Mouse (Mus musculus) hindbrain, embryonic 12.5 days (tissue): ENCODE results near the gene Gp5. TPM values are rescaled to one million over a fixed set of nuclear protein-coding genes. Genes with fewer than 3 reads are reported as not detected.
"Not testable (repeated sequence)": the region's sequence is repeated elsewhere in the genome, so short reads cannot be mapped to it uniquely, and the experiment has no call there.

Experiments
- ATAC-seq: fragments of 200-750 bp; cut with Nextera tagmentation; 2 replicates; pipeline ENCODE4 v1.8.0; 2017; ENCODE audit warnings: moderate TSS enrichment; ENCODE audit not compliant: low FRiP score
- H3K27ac ChIP-seq: fragments of 300-500 bp; sonication (generic); 2 replicates; pipeline ENCODE4 v1.5.1; 2016; ENCODE audit warnings: mild to moderate bottlenecking
- H3K27me3 ChIP-seq: fragments of 300-500 bp; sonication (generic); 2 replicates; pipeline ENCODE4 v1.6.1; 2016; ENCODE audit warnings: mild to moderate bottlenecking
- H3K36me3 ChIP-seq: fragments of 300-500 bp; sonication (generic); 2 replicates; pipeline ENCODE4 v1.6.1; 2016; ENCODE audit warnings: mild to moderate bottlenecking
- H3K4me1 ChIP-seq: fragments of 300-500 bp; sonication (generic); 2 replicates; pipeline ENCODE4 v1.6.1; 2016
- H3K4me2 ChIP-seq: fragments of 300-500 bp; sonication (generic); replicated peaks from 2 replicates; pipeline ENCODE4 v1.6.1; 2016; ENCODE audit warnings: mild to moderate bottlenecking
- H3K4me3 ChIP-seq: fragments of 300-500 bp; sonication (generic); 2 replicates; pipeline ENCODE4 v1.5.1; 2016; ENCODE audit warnings: mild to moderate bottlenecking
- H3K9ac ChIP-seq: fragments of 300-500 bp; sonication (generic); 2 replicates; pipeline ENCODE4 v1.6.1; 2016; ENCODE audit warnings: mild to moderate bottlenecking, moderate library complexity
- H3K9me3 ChIP-seq: fragments of 300-500 bp; sonication (generic); replicated peaks from 2 replicates; pipeline ENCODE4 v1.6.1; 2016; ENCODE audit warnings: mild to moderate bottlenecking
- WGBS: fragments of 180-500 bp; shearing (Covaris S2); methylation state at CpG from one replicate; pipeline ENCODE4 v1.1.7; 2016; 5-methylcytosine and 5-hydroxymethylcytosine counted together
- polyA plus RNA-seq: library from polyadenylated mRNA; unstranded; fragments of >200 nt; fragmentation: Nextera tagmentation; extraction: Ambion mirVana; gene quantifications from 2 replicates; pipeline ENCODE4 v1.2.1, GENCODE M21; 2016

Gp5 gene
- polyA plus RNA-seq: 1.4 and 1.6 TPM in 2 replicates

DNA sequence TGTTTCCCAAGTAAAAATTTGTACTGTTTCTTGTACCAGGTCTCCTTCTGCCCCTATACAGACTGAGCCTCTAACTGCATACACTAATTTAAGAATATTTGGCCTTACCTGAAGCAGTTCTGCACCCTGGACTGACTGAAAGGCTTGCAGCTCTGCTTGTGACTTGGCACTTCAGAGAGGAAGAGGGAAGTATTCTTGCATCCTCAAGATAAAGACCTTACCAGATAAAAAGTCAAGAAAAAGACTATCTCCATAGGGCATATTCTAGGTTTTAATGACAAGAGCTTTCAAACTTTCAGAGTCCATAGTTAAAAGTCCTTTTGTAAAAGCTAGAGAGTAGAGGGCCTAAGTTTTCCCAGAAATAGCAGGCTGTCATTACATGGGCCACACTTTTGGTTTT is at the start of gene Gp5:
TSS of gene Gp5 (minus strand) at position 133 of the 400 bp plus-strand sequence.
- H3K4me3 ChIP-seq: peak within 1 kb of the TSS; percentile 60
- H3K4me2 ChIP-seq: peak within 1 kb of the TSS; percentile 99
- 0 out of 2 replicates have a peak within 1 kb of the TSS, but pooled peaks have one; percentile 59 for H3K9ac ChIP-seq
- H3K27me3 ChIP-seq: peaks cover 62% of the 10 kb centered on the region
- H3K4me1 ChIP-seq: peaks cover 20% of the 10 kb centered on the region
- no peak within 1 kb of the TSS for H3K27ac ChIP-seq
- no peaks in the 10 kb centered on the region for H3K9me3 ChIP-seq
- no peak for ATAC-seq
- H3K36me3 ChIP-seq: peaks cover 3% of the 10 kb centered on the region; the same call in 1 of the 2 replicates

DNA sequence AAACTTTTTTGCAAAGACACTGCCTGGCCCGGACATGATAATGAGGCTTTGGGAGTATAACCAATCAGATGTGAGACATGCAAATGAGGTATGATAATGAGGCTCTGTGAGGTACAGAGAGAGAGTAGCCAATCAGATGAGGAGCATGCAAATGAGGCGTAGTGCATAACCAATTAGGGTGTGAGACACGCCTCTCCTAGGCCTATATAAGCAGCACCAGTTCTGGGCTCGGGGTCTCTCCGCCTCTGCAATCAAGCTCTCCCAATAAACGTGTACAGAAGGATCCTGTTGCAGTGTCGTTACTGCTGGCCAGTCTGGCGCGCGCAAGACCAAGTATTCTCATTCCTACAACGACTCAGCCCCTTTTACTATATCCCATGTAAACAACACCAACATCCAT is 42.9 kb upstream of the Gp5 start:
- not testable (repeated sequence) for H3K9me3 ChIP-seq, H3K27ac ChIP-seq, H3K27me3 ChIP-seq, H3K9ac ChIP-seq, H3K4me3 ChIP-seq, H3K4me2 ChIP-seq, ATAC-seq, H3K4me1 ChIP-seq
- peaks cover 26% of the 10 kb centered on the region for H3K36me3 ChIP-seq
- 97% methylated on average over 11 of the region's 11 CpGs for WGBS

DNA sequence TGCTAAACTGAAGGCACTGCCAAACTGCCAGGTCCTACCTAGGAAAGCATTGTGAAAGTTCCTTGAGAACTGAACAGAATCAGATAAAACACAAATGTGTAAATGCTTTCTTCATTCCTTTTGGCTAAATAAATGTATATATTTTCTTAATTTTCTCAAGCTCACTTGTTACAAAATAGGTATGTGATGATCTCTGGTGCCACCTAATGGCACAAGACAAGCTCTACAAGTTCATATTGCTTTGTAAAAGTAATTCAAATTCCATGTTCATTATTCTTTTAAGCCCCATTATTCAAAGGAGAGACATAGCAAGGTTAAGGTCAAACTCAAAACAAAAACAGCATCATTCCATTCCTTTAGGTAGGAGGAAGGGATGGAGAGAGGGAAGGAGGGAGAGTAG is 3.7 kb upstream of the Gp5 start:
- peaks cover 8% of the 10 kb centered on the region for H3K4me1 ChIP-seq
- ATAC-seq: no peak
- H3K9me3 ChIP-seq: no peaks in the 10 kb centered on the region
- no peak overlapping the region for H3K9ac ChIP-seq
- peaks cover 29% of the 10 kb centered on the region for H3K27me3 ChIP-seq
- no peak overlapping the region for H3K27ac ChIP-seq
- no peak overlapping the region for H3K4me2 ChIP-seq
- H3K36me3 ChIP-seq: peaks cover 4% of the 10 kb centered on the region; the same call in 1 of the 2 replicates
- no peak overlapping the region for H3K4me3 ChIP-seq

DNA sequence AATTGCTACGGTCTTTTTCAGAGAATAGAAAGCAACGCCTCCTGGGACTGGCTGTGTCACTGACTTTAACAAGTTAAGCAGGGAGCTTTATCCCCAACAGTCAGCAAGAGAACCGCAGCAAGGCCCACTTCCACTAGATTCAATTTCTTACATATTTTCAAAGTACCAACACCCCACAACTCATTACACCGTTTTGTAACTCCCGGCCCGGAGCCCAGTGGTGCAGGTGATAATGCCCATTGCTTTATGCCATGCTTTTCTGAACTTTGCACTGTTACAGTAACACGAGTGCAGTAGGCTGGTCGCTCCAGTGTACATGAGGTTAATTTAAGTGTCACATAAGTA is 436 bp downstream of the Gp5 start:
- 52% methylated on average over 8 of the region's 8 CpGs for WGBS
- H3K36me3 ChIP-seq: no peaks in the 10 kb centered on the region
- H3K9me3 ChIP-seq: no peaks in the 10 kb centered on the region
- no peak overlapping the region for H3K27ac ChIP-seq
- ATAC-seq: no peak
- no peak overlapping the region for H3K4me2 ChIP-seq
- H3K27me3 ChIP-seq: peaks cover 62% of the 10 kb centered on the region
- H3K9ac ChIP-seq: no peak overlapping the region
- H3K4me1 ChIP-seq: peaks cover 20% of the 10 kb centered on the region
- H3K4me3 ChIP-seq: no peak overlapping the region

DNA sequence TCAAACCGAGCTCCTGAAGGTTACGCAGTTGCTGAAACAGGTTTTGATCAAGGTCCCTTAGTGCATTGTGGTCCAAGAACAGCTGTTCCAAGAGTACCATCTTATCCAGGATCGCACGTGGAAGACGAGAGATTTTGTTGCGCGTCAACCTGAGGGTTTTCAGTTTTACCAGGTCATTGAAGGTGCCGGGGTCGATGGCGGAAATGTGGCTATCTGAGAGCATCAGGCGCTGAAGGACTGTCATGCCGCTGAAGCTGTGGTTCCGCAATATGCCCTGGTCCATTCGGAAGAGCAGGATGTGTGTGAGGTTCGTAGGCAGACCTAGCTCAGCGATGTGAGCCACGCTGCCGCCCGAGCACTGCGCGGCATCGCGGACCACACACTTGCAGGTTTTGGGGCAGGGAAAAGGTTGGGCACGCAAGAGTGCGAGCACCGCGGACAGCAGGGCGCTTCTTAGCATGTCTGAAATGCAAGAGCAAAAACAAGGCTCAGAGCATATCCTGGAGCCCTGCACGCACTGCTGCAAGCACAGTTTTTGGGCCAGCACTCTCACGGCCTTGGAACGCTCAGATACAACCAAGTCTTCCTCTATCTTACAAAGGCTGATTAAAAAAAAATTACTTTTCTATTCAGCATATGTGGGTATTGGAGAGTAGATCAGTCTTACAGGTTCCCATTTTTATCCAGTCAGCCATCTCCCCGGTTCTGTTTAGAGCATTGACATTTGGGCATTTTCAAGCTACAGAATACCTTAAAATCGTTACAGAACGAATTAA is 996 bp downstream of the Gp5 start:
- H3K27me3 ChIP-seq: peaks cover 65% of the 10 kb centered on the region
- H3K4me3 ChIP-seq: peak overlapping the region; percentile 60
- peak overlapping the region; percentile 59 for H3K9ac ChIP-seq
- 4% methylated on average over 34 of the region's 34 CpGs for WGBS
- no peaks in the 10 kb centered on the region for H3K9me3 ChIP-seq
- peak overlapping the region; percentile 99 for H3K4me2 ChIP-seq
- no peak for ATAC-seq
- no peak overlapping the region for H3K27ac ChIP-seq
- no peaks in the 10 kb centered on the region for H3K36me3 ChIP-seq
- H3K4me1 ChIP-seq: peaks cover 20% of the 10 kb centered on the region

DNA sequence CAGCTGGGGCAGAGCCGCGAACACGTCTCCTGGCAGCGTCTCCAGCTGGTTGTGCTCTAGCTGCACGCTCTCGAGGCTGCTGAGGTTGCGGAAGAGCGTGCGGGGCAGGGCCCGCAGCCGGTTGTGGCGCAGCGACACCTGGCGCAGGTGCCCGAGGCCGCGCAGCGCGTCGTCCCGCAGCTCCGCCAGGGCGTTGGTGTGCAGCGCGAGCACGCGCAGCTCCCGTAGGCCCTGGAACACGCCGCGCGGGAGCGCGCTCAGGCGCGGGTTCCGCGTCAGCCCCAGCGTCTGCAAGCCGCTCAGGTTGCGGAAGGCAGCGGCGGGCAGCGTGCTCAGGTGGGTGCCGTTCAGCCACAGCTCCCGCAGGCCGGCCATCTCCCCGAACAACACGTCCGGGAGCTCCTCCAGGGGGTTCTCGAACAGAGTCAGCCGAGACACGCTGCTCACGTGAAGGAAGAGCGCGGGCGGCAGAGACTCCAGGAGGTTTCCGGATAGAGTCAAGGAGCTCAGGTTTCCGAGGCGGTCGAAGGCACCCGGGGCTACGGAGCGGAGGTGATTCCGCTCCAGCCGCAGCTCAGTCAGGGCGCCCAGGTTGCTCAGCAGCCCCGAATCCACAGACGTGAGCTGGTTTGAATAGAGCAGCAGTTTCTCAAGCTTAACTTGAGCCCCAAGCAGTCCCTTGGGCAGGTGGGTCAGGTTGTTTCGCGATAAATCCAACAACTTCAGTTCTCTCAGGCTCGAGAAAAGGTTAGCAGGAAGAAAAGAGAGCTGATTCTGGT is 1.8 kb downstream of the Gp5 start:
- peak; percentile 53 for ATAC-seq
- Histone ChIP-seq H3K4me3 (peak overlapping the region; percentile 60), H3K36me3 (no peaks in the 10 kb centered on the region), H3K4me1 (peaks cover 20% of the 10 kb centered on the region), H3K27me3 (peaks cover 73% of the 10 kb centered on the region), H3K9me3 (no peaks in the 10 kb centered on the region), H3K27ac (no peak overlapping the region), H3K9ac (peak overlapping the region; percentile 59), H3K4me2 (peak overlapping the region; percentile 99)
- WGBS: under 1% methylated on average over 68 of the region's 72 CpGs

DNA sequence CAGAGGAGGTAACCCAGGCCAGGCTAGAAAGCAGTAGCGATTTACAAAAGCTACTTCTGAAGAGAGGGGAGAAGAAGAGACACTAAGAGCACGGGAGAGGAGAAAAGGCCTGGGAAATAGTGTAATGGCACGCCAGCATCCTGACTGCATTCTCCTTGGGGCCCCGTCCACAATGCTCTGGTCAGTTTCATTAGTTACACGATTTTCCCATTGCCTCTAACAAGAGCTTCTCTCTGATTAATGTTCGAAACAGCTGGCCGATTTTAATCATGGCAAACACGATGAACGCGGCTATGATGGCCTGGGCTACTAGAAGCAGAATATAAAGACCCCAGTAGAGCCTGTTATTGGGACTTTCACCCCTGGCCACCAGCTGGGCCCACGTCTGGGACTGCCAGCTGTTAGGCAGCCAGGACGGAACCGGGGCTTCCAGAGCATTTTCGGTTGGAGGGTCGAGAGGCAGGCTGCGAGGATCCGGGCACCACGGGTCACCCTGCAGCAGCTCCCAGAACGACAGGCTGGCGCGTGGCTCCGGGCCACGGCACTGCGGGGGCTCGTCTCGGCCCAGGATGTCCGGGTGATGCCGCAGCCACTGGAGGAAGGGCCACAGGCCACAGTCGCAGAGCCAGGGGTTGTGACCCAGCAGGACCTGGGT is 2.5 kb downstream of the Gp5 start:
- peak overlapping the region; percentile 60 for H3K4me3 ChIP-seq
- no peaks in the 10 kb centered on the region for H3K9me3 ChIP-seq
- ATAC-seq: 0 out of 2 replicates have a peak, but pooled peaks have one; percentile 7
- H3K27ac ChIP-seq: no peak overlapping the region
- H3K27me3 ChIP-seq: peaks cover 78% of the 10 kb centered on the region
- H3K4me1 ChIP-seq: peaks cover 20% of the 10 kb centered on the region
- 11% methylated on average over 29 of the region's 29 CpGs for WGBS
- peak overlapping the region; percentile 99 for H3K4me2 ChIP-seq
- peak overlapping the region; percentile 59 for H3K9ac ChIP-seq
- H3K36me3 ChIP-seq: no peaks in the 10 kb centered on the region

DNA sequence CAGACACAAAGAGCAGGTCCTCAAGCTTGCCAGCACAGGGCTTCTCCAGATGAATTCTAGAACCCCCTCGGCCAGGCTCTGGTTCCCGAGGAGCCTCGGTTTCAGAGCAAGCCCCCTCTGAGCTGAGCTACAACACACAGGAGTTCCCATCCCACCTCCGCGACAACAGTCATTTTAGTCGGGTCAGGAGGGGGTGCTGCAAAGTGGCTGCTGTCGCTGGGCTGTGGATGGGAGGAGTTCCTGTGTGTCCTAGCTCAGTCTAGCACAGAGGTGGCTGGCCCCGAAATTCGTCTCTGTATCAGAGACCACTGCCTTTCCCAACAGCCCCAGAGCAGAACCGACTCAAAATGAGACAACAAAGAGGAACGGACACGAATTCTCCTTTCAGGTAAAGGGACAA is 3.3 kb downstream of the Gp5 start:
- Histone ChIP-seq H3K4me3 (no peak overlapping the region), H3K9ac (no peak overlapping the region), H3K27me3 (peaks cover 84% of the 10 kb centered on the region), H3K9me3 (no peaks in the 10 kb centered on the region), H3K4me2 (no peak overlapping the region), H3K36me3 (no peaks in the 10 kb centered on the region), H3K4me1 (peaks cover 20% of the 10 kb centered on the region), H3K27ac (no peak overlapping the region)
- ATAC-seq: no peak
- WGBS: 50% methylated on average over 12 of the region's 12 CpGs

DNA sequence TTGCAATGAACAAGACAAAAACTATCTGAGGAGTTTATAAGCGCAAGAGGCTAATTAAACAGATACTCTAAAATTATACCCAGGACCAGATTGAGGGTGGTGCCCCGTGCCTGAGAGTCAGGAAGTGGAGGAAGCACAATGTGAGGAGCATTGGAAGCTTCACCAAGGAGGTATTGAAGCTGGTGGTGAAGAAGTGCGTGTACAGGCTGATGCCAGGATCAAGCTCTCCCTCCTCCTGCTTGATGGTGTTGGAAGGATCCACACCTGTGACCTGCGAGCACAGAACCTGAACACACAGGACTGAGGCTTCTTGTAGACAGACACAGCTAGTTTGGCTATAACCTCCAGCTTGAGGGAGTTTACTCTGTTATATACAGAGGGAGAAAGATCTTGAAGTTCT is 4.5 kb downstream of the Gp5 start:
- Histone ChIP-seq H3K36me3 (no peaks in the 10 kb centered on the region), H3K9me3 (no peaks in the 10 kb centered on the region), H3K27me3 (peaks cover 74% of the 10 kb centered on the region), H3K4me2 (no peak overlapping the region), H3K4me3 (no peak overlapping the region), H3K27ac (no peak overlapping the region), H3K4me1 (peaks cover 20% of the 10 kb centered on the region), H3K9ac (no peak overlapping the region)
- WGBS: 89% methylated on average over 4 of the region's 4 CpGs
- ATAC-seq: no peak

DNA sequence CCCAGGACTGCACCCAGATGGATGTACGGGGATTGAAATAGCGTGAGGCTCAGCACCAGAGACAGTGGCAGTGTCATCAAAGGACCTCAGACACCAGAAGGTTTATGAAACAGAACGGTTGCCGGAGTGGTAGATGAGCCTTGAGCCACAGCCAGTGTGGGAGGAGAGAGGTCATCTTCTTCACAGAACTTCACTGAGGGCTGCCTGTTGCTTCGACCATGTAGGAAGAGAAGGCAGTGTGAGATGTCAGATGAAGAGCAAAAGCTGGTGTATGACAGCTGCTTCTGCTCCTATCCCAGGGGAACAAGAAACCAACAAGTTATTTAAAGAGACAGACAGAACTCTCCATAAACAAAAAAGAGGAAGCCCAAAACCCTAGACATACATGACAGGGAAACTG is 6.3 kb downstream of the Gp5 start:
- 77% methylated on average over 5 of the region's 5 CpGs for WGBS
- Histone ChIP-seq H3K4me2 (no peak overlapping the region), H3K36me3 (no peaks in the 10 kb centered on the region), H3K27me3 (peaks cover 60% of the 10 kb centered on the region), H3K27ac (no peak overlapping the region), H3K4me1 (peaks cover 12% of the 10 kb centered on the region), H3K4me3 (no peak overlapping the region), H3K9me3 (no peaks in the 10 kb centered on the region), H3K9ac (no peak overlapping the region)
- ATAC-seq: no peak

DNA sequence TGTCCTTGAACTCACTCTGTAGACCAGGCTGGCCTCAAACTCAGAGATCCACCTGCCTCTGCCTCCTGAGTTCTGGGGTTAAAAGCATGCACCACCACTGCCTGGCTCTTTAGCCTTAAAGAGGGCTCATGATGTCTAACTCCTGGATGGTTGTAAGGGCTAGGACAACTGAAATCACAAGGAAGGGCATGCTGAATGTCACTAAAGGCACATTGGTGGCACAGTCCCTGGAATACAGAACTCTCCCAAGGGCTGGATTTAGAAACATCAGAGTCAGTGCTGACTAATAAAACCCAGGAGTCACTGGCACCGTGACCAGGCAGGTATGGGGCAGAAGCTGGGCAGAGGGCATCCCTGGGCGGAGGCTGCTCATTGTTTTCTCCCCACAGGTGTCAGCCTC is 7.2 kb downstream of the Gp5 start:
- Histone ChIP-seq H3K4me2 (no peak overlapping the region), H3K27me3 (peaks cover 52% of the 10 kb centered on the region), H3K9ac (no peak overlapping the region), H3K4me3 (no peak overlapping the region), H3K36me3 (no peaks in the 10 kb centered on the region), H3K9me3 (no peaks in the 10 kb centered on the region), H3K27ac (no peak overlapping the region), H3K4me1 (peaks cover 4% of the 10 kb centered on the region)
- ATAC-seq: no peak
- 82% methylated on average over 2 of the region's 2 CpGs for WGBS

DNA sequence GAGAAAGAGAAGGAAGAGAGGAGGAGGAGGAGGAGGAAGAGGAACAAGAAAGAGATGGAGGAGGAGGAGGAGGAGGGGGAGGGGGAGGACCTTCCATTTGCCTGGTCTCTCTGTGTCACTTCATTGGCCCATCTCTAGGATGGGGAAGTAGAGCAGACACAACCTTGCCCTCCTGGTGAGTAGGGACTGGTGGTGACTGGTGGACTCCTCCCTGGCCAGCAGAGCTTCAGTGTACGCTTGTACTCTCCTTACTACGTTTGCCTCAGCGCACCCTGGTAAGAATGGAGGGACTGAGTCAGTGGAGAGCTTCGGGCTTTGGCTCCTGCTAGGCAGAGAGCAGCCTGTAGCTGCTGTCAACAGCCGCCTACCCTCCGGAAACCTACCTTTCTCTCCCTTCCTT is 7.9 kb downstream of the Gp5 start:
- no peaks in the 10 kb centered on the region for H3K4me1 ChIP-seq
- H3K9ac ChIP-seq: no peak overlapping the region
- 83% methylated on average over 6 of the region's 6 CpGs for WGBS
- no peak overlapping the region for H3K4me2 ChIP-seq
- no peak overlapping the region for H3K4me3 ChIP-seq
- H3K27me3 ChIP-seq: peaks cover 44% of the 10 kb centered on the region
- ATAC-seq: no peak
- H3K27ac ChIP-seq: no peak overlapping the region
- H3K36me3 ChIP-seq: no peaks in the 10 kb centered on the region
- H3K9me3 ChIP-seq: no peaks in the 10 kb centered on the region
